Mouse (Mus musculus) hematopoietic stem cell, adult 5-6 weeks (primary cell): Measurements from ENCODE around the gene Csdc2. TPM values are rescaled to one million over a fixed set of nuclear protein-coding genes. Genes with fewer than 3 reads are reported as not detected.
"Not testable (repeated sequence)": the region's sequence is repeated elsewhere in the genome, so short reads cannot be mapped to it uniquely, and the experiment has no call there.

ENCODE experiments used
- ATAC-seq, 2 experiments: fragments of 125-278 bp in 1 of 2; replicated peaks in 1 of 2; 2 replicates each; pipeline ENCODE4 v1.8.0; 2016 to 2017; ENCODE audit warnings: inconsistent platforms in 2 of 2, mild to moderate bottlenecking in 2 of 2, moderate number of reproducible peaks in 2 of 2, low read depth in 1 of 2, moderate TSS enrichment in 1 of 2; ENCODE audit not compliant: low FRiP score in 2 of 2, poor library complexity in 2 of 2, severe bottlenecking in 2 of 2, insufficient read depth in 1 of 2, low TSS enrichment in 1 of 2
- total RNA-seq: library from RNA; stranded (forward); fragments of 172-1452, 232-1000 nt; gene quantifications from 2 replicates; pipeline ENCODE4 v1.2.3, GENCODE M21; 2017

Gene Csdc2
- total RNA-seq: not detected in 2 replicates

DNA sequence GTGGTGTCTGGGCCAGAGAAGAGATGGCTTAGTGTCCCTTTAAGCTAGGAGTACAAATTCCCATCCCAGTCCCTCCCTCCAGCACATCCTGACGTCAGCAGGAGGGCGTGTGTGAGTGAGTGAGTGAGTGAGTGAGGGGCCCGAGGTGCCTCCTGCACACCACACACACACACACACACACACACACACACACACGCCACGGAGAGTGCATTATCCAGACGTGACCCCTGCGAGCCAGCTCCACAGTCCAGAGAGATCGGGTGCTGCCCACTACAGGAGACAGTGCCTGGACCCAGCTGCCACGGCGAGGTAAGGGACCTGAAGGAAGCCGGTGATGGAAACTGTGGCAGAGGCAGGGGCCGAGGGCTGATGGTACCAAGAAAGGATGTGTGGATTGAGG lies at the start of gene Csdc2:
Gene Csdc2 (plus strand): TSS at position 81 of the 400 bp plus-strand sequence.
- no peak for ATAC-seq

DNA sequence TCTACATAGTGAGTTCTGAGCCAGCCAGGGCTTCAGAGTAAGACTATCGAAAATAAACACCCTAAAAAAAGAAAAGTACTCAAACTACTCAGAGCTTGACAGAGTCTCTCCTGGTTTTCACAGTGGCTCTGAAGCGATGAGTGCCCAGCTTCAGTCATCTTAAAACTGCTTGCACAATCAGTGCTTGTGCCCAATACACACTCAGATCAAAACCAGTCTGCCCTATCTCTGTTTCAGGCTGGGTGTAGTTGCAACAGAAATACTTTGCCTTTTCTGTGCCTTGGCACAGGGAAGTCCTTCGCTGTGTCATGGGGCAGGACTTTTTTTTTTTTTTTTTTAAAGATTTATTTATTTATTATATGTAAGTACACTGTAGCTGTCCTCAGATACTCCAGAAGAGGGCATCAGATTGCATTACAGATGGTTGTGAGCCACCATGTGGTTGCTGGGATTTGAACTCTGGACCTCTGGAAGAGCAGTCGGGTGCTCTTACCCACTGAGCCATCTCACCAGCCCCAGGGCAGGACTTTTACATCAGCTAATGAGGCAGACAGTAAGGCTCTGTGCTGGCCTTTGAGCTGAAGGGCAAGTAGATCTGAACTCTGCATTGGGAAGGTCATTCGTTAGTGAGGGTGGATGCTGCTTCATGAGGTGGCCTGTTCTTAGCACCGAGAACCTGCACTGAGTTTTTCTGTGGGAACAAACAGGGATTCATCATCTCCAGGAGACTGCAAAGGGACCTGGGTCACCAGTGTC lies 49.6 kb upstream of the Csdc2 start:
- no peak for ATAC-seq

GRCm38 (mm10) chr15:81889175-81889574 lies 47.4 kb upstream of the Csdc2 start:
- ATAC-seq: no peak

DNA sequence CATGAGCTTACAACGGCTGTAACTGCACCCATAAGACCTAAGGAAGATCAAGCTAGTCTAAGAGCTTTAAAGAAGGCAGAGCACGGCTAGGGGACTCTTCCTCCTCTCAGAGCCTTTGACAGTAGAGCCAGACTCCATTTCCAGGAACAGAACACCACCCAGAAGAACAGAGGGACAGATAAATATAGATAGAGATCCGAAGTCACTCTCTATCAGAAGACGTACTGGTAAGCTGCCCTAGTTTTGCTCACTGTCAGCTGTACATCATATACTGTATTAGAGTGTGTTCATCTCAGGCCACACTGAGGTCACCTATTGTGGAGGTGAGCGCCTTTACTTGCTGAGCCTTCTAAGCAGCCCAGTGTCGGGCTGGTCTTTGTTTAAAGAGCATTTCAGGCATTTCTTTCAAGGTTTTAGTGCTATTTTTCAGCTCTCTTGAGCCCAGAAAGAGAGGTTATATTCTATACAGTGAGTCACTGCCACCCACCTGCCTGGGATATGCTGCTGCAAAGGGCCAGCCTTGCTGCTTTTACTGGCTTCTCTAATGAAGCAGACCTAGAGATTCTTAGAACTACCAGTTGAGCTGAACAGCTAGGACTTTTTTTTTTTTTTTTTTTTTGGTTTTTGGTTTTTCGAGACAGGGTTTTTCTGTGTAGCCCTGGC lies 45.3 kb upstream of the Csdc2 start:
- no peak for ATAC-seq

GRCm38 (mm10) chr15:81891822-81892580 lies 44.6 kb upstream of the Csdc2 start:
- no peak for ATAC-seq

GRCm38 (mm10) chr15:81894002-81894401 lies 42.6 kb upstream of the Csdc2 start:
- no peak for ATAC-seq

- ATAC-seq: no peak
These were observed 40.2 kb upstream of the Csdc2 start for GRCm38 (mm10) chr15:81896407-81896806.

- no peak for ATAC-seq
These were observed 38.8 kb upstream of the Csdc2 start for GRCm38 (mm10) chr15:81897607-81898285.

DNA sequence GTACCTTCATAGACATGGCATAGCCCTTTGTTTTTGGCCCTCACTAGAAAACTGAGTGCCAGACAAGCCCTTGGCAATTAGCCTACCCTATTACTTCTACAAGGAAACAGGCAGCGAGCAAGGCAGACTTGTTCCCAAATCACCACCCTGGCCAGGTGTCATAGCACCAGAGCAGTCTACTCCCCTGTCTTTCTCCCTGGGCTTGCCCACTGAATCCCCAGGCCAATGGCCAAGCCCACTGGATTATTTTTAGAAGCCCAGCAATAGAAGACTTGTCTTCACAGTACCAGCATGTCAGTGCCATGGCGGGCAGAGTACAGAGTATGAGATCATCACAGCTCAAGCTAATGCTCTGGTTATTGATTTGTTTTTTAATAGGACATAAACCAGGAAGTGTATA lies 37.8 kb upstream of the Csdc2 start:
- no peak for ATAC-seq

GRCm38 (mm10) chr15:81904939-81905338 lies 31.6 kb upstream of the Csdc2 start:
- ATAC-seq: peak; percentile 59 to 62

GRCm38 (mm10) chr15:81907953-81908352 lies 28.6 kb upstream of the Csdc2 start:
- ATAC-seq: no peak

DNA sequence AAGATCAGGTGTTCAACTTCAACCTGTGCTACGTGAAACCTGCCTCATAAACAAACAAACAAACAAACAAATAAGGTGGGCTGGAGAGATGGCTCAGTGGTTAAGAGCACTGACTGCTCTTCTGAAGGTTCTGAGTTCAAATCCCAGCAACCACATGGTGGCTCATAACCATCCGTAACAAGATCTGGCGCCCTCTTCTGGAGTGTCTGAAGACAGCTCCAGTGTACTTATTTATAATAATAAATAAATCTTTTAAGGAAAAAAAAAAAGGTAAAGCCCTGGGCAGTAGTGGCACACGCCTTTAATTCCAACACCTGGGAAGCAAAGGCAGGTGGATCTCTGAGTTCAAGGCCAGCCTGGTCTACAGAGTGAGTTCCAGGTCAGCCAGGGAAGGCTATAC lies 27.8 kb upstream of the Csdc2 start:
- not testable (repeated sequence) for ATAC-seq

DNA sequence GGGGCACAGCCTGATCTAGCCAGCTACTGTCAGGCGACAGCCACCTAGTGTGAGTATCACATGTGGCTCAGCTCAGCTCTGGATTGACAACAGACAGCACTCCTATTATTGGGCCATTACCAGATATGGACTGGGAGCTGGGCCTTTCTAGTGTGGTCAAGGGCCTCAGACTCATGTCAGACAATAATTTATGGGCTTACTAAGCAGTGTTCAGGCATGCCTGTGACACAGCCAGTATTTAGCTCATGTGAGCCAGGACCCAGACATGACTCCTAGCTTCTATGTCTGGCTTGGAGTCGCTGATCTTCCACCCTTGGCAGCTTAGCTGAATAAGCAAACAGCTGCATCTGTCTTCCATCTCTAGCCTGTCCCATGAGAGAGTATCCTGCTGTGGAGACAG lies 24.1 kb upstream of the Csdc2 start:
- ATAC-seq: no peak

- ATAC-seq: peak in 1 of 2 experiments; percentile 23; a peak in 1 of 4 replicates
These were observed 21.9 kb upstream of the Csdc2 start for GRCm38 (mm10) chr15:81914668-81915067.

GRCm38 (mm10) chr15:81915663-81916062 lies 20.9 kb upstream of the Csdc2 start:
- no peak for ATAC-seq

GRCm38 (mm10) chr15:81917201-81917600 lies 19.4 kb upstream of the Csdc2 start:
- ATAC-seq: no peak

DNA sequence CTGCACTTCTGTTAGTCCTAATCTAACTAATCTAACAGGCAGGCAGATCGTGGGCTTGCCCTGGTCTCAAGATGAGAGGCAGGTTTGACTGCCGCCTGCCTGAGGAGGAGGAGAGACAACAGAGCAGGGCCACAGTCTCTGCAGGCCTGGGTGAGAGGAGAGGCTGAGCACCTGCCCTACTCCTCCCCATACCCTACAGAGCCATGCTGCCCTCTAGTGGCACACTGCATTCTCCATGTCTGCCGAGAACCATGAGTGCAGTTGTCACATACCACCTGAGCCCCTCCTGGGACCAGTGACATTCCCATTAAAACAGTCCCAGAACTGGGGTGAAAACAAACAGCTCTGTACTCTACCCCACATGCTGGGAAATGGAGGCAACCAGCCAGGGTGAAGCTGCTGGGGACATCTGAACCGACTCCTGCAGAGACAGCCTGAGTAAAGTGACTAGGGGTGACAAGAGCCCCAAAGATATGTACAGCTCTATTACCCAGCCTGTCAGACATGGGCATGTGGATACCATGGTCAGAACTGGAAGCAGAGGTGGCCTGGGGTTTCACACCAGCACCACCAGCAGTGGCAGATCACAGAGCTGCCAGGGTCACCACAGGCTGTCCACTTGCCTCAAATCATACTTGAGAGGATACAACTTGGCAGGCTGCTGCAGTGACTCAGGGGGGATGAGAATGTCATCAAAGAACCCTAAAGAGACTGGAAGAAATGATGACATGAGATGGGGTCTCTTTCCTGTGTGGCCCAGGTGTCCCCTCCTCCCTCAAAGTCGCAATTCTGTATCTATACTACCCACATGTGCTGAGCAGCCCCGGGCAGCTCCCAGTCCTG lies 18.7 kb upstream of the Csdc2 start:
- ATAC-seq: peak; percentile 56 to 67; a peak in 3 of 4 replicates
